Mouse (Mus musculus) myocyte (in vitro differentiated cells): ENCODE measurements around the gene Utp4.

ENCODE experiments used
- POLR2A ChIP-seq: IDR thresholded peaks from one replicate; pipeline ENCODE4 v1.6.1; 2011; ENCODE audit warnings: low read depth, mild to moderate bottlenecking, control low read depth, moderate library complexity; ENCODE audit not compliant: insufficient read length
- TCF12 ChIP-seq: IDR thresholded peaks from one replicate; pipeline ENCODE4 v1.6.1; 2011; ENCODE audit warnings: mild to moderate bottlenecking, control low read depth; ENCODE audit not compliant: poor library complexity, insufficient read depth, severe bottlenecking
- TCF3 ChIP-seq: IDR thresholded peaks from one replicate; pipeline ENCODE4 v1.6.1; 2011; ENCODE audit warnings: low read depth, control low read depth; ENCODE audit not compliant: insufficient read length

DNA sequence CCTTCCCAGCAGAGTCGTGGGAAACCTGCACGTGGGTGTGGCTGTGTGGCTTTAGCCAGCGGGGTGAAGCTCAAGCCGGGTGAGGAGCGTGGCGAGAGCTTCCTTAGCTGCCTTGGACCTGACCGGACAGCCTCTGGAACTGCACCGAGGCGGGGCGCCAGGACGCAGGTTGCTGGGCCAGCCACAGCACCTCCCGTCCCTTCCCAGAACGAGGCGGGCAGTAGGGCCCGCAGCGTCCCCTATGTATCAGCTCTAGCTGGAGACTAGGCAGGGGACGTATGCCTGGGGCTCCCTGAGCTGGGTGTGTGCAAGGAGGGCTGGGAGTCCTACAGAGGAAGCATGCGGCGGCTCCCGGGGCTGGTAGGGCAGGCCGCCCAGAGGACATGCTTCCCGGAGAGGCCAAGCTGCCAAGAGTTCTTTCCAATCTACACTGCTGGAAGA lies 21.5 kb upstream of the Utp4 start:
- no peak for TF ChIP-seq TCF3
- no peak for TF ChIP-seq POLR2A
- TF ChIP-seq TCF12: no peak
